Mouse (Mus musculus): ENCODE measurements around the gene Ecm1. TPM values are rescaled to one million over a fixed set of nuclear protein-coding genes. Genes with fewer than 3 reads are reported as not detected.

Gene Ecm1
- polyA plus RNA-seq, 1 experiment from 2014 or later: 66.1 TPM

Small RNAs within 50 kb of the gene (microRNA-seq; reads per million reads assigned to microRNA genes)
- not detected for gene Mir7014

Other genes with a start within 250 kb of the Ecm1 start
- 23.2 and 23.9 TPM in 2 replicates for gene Ctsk, start 240.3 kb downstream of the Ecm1 start, polyA plus RNA-seq (2014; fragmentation: Nextera tagmentation; extraction: Ambion mirVana)
- gene Ctss, start 212.8 kb downstream of the Ecm1 start, polyA plus RNA-seq (2014; fragmentation: Nextera tagmentation; extraction: Ambion mirVana): 19.0 and 28.3 TPM in 2 replicates
- not detected in 2 replicates for gene Hormad1, start 179.9 kb downstream of the Ecm1 start, polyA plus RNA-seq (2014; fragmentation: Nextera tagmentation; extraction: Ambion mirVana)
- gene Golph3l, start 150.6 kb downstream of the Ecm1 start, polyA plus RNA-seq (2014; fragmentation: Nextera tagmentation; extraction: Ambion mirVana): 26.9 and 27.3 TPM in 2 replicates
- gene Ensa, start 114.6 kb downstream of the Ecm1 start, polyA plus RNA-seq (2014; fragmentation: Nextera tagmentation; extraction: Ambion mirVana): 47.4 and 51.1 TPM in 2 replicates
- 54.3 and 57.2 TPM in 2 replicates for gene Mcl1, start 80.8 kb downstream of the Ecm1 start, polyA plus RNA-seq (2014; fragmentation: Nextera tagmentation; extraction: Ambion mirVana)
- 6.3 and 7.0 TPM in 2 replicates for gene Adamtsl4, start 51.7 kb downstream of the Ecm1 start, polyA plus RNA-seq (2014; fragmentation: Nextera tagmentation; extraction: Ambion mirVana)
- gene Tars2, start 20.6 kb upstream of the Ecm1 start, polyA plus RNA-seq (2014; fragmentation: Nextera tagmentation; extraction: Ambion mirVana): 38.9 and 41.3 TPM in 2 replicates
- gene Rprd2, start 79.3 kb upstream of the Ecm1 start, polyA plus RNA-seq (2014; fragmentation: Nextera tagmentation; extraction: Ambion mirVana): 19.1 and 22.0 TPM in 2 replicates
- gene Prpf3, start 116.3 kb upstream of the Ecm1 start, polyA plus RNA-seq (2014; fragmentation: Nextera tagmentation; extraction: Ambion mirVana): 29.0 and 33.7 TPM in 2 replicates
- 415 and 468 TPM in 2 replicates for gene Mrps21, start 131.9 kb upstream of the Ecm1 start, polyA plus RNA-seq (2014; fragmentation: Nextera tagmentation; extraction: Ambion mirVana)
- 3.1 and 3.9 TPM in 2 replicates for gene Ciart, start 142.7 kb upstream of the Ecm1 start, polyA plus RNA-seq (2014; fragmentation: Nextera tagmentation; extraction: Ambion mirVana)
- 45.1 and 51.7 TPM in 2 replicates for gene BC028528, start 152.4 kb upstream of the Ecm1 start, polyA plus RNA-seq (2014; fragmentation: Nextera tagmentation; extraction: Ambion mirVana)
- 38.4 and 48.0 TPM in 2 replicates for gene Aph1a, start 154.4 kb upstream of the Ecm1 start, polyA plus RNA-seq (2014; fragmentation: Nextera tagmentation; extraction: Ambion mirVana)
- 45.5 and 49.7 TPM in 2 replicates for gene Car14, start 165.1 kb upstream of the Ecm1 start, polyA plus RNA-seq (2014; fragmentation: Nextera tagmentation; extraction: Ambion mirVana)
- 58.3 and 65.3 TPM in 2 replicates for gene Anp32e, start 189.7 kb upstream of the Ecm1 start, polyA plus RNA-seq (2014; fragmentation: Nextera tagmentation; extraction: Ambion mirVana)